Mouse (Mus musculus) cerebellum, adult 2 months (tissue): ENCODE data around the gene Tnpo2. TPM values are rescaled to one million over a fixed set of nuclear protein-coding genes. Genes with fewer than 3 reads are reported as not detected.
A peak's percentile ranks its signal among the peaks of the same experiment; 100 is the strongest.

ENCODE experiments used
- DNase-seq, 2 experiments: peaks; one replicate each; pipeline ENCODE4 v3.0.0; 2021
- H3K27ac ChIP-seq: fragments of 200-500 bp; 2 replicates; pipeline ENCODE4 v1.5.1; 2012; ENCODE audit warnings: low read length, control low read depth, inconsistent platforms; ENCODE audit not compliant: insufficient read depth
- H3K27me3 ChIP-seq: fragments of 200-500 bp; 2 replicates; pipeline ENCODE4 v1.6.1; 2012; ENCODE audit warnings: inconsistent platforms, mild to moderate bottlenecking, low read length, moderate library complexity; ENCODE audit not compliant: control insufficient read depth, insufficient read depth
- H3K4me1 ChIP-seq: fragments of 200-500 bp; 2 replicates; pipeline ENCODE4 v1.6.1; 2011; ENCODE audit warnings: low read length; ENCODE audit not compliant: control insufficient read depth, insufficient read depth
- H3K4me3 ChIP-seq: fragments of 200-500 bp; replicated peaks from 2 replicates; pipeline ENCODE3; 2011; ENCODE audit warnings: mild to moderate bottlenecking, low read depth, low read length, control low read depth; ENCODE audit not compliant: insufficient read depth
- CTCF ChIP-seq: fragments of 200-500 bp; IDR thresholded peaks from 2 replicates; pipeline ENCODE4 v1.5.1; 2011; ENCODE audit warnings: low read depth, mild to moderate bottlenecking, control low read depth, low read length, moderate library complexity, borderline replicate concordance; ENCODE audit not compliant: insufficient read depth
- POLR2A ChIP-seq: fragments of 200-500 bp; IDR thresholded peaks from 2 replicates; pipeline ENCODE4 v1.6.1; 2011; ENCODE audit warnings: low read length, control low read depth, borderline replicate concordance; ENCODE audit not compliant: insufficient read depth
- WGBS: fragments of 180-500 bp; shearing (Covaris S2); methylation state at CpG from one replicate; pipeline ENCODE4 v1.1.7; 2018; 5-methylcytosine and 5-hydroxymethylcytosine counted together
- polyA plus RNA-seq: library from polyadenylated mRNA; depleted of rRNA; stranded (reverse); fragments of >200 nt; gene quantifications from 2 replicates; pipeline ENCODE4 v1.2.3, GENCODE M21; 2012; rRNA removed

Tnpo2 gene
- polyA plus RNA-seq, result 92.0 and 97.9 TPM in 2 replicates

GRCm38 (mm10) chr8:85036718-85037365 lies at the start of gene Tnpo2:
Gene Tnpo2 (plus strand): TSS chr8:85036915.
- Histone ChIP-seq H3K27me3 (no peaks in the 10 kb centered on the region), H3K4me1 (peaks cover 7% of the 10 kb centered on the region; the same call in 1 of the 2 replicates), H3K4me3 (peak within 1 kb of the TSS; percentile 93), H3K27ac (peak within 1 kb of the TSS; percentile 92)
- 1% methylated on average over 59 of the region's 59 CpGs for WGBS
- peak; percentile 90 to 95 for DNase-seq
- TF ChIP-seq CTCF (no peak), POLR2A (peak; percentile 10; the same call in 1 of the 2 replicates)

GRCm38 (mm10) chr8:84987388-84987787 lies 49.3 kb upstream of the Tnpo2 start:
- no peak for TF ChIP-seq POLR2A
- TF ChIP-seq CTCF, result no peak
- 82% methylated on average over 5 of the region's 5 CpGs for WGBS
- Histone ChIP-seq H3K27ac (no peak overlapping the region), H3K4me1 (peaks cover 5% of the 10 kb centered on the region; the same call in 1 of the 2 replicates), H3K4me3 (no peak overlapping the region), H3K27me3 (no peaks in the 10 kb centered on the region)
- DNase-seq, result no peak

- TF ChIP-seq POLR2A, result no peak
- no peak for TF ChIP-seq CTCF
- DNase-seq, result peak in 1 of 2 experiments; percentile 16
- 79% methylated on average over 2 of the region's 2 CpGs for WGBS
- H3K27ac ChIP-seq, result no peak overlapping the region
- peaks cover 5% of the 10 kb centered on the region; the same call in 1 of the 2 replicates for H3K4me1 ChIP-seq
- no peak overlapping the region for H3K4me3 ChIP-seq
- no peaks in the 10 kb centered on the region for H3K27me3 ChIP-seq
These were observed 48.8 kb upstream of the Tnpo2 start for GRCm38 (mm10) chr8:84987903-84988302.

GRCm38 (mm10) chr8:84989311-84989731 lies 47.4 kb upstream of the Tnpo2 start:
- WGBS, result 15% methylated on average over 15 of the region's 15 CpGs
- no peak for TF ChIP-seq CTCF
- TF ChIP-seq POLR2A, result no peak
- no peak for DNase-seq
- no peaks in the 10 kb centered on the region for H3K27me3 ChIP-seq
- H3K4me3 ChIP-seq, result no peak overlapping the region
- no peak overlapping the region for H3K27ac ChIP-seq
- peaks cover 5% of the 10 kb centered on the region; the same call in 1 of the 2 replicates for H3K4me1 ChIP-seq

GRCm38 (mm10) chr8:84989810-84990209 lies 46.9 kb upstream of the Tnpo2 start:
- peak overlapping the region; percentile 21; the same call in 1 of the 2 replicates for H3K27ac ChIP-seq
- 2% methylated on average over 15 of the region's 15 CpGs for WGBS
- DNase-seq, result peak; percentile 88 to 93
- peak overlapping the region; percentile 58 for H3K4me3 ChIP-seq
- no peak for TF ChIP-seq POLR2A
- peak; percentile 75 for TF ChIP-seq CTCF
- no peaks in the 10 kb centered on the region for H3K27me3 ChIP-seq
- peaks cover 5% of the 10 kb centered on the region; the same call in 1 of the 2 replicates for H3K4me1 ChIP-seq

GRCm38 (mm10) chr8:84990349-84990748 lies 46.4 kb upstream of the Tnpo2 start, which contains the start of gene Hook2:
Gene Hook2 (plus strand): TSS chr8:84990603.
- peaks cover 5% of the 10 kb centered on the region; the same call in 1 of the 2 replicates for H3K4me1 ChIP-seq
- peak within 1 kb of the TSS; percentile 21; the same call in 1 of the 2 replicates for H3K27ac ChIP-seq
- DNase-seq, result peak; percentile 97 to 98
- H3K4me3 ChIP-seq, result peak within 1 kb of the TSS; percentile 58
- WGBS, result under 1% methylated on average over 28 of the region's 28 CpGs
- peak; percentile 60; the same call in 1 of the 2 replicates for TF ChIP-seq POLR2A
- peak; percentile 93 for TF ChIP-seq CTCF
- no peaks in the 10 kb centered on the region for H3K27me3 ChIP-seq

- H3K27me3 ChIP-seq, result no peaks in the 10 kb centered on the region
- H3K4me3 ChIP-seq, result peak overlapping the region; percentile 58
- no peak for TF ChIP-seq CTCF
- no peak for TF ChIP-seq POLR2A
- DNase-seq, result no peak
- 0 out of 2 replicates have a peak overlapping the region, but pooled peaks have one; percentile 9 for H3K27ac ChIP-seq
- H3K4me1 ChIP-seq, result peaks cover 5% of the 10 kb centered on the region; the same call in 1 of the 2 replicates
- WGBS, result 3% methylated on average over 15 of the region's 15 CpGs
These were observed 45.9 kb upstream of the Tnpo2 start for GRCm38 (mm10) chr8:84990836-84991235.

GRCm38 (mm10) chr8:84994375-84994774 lies 42.3 kb upstream of the Tnpo2 start:
- TF ChIP-seq CTCF (no peak), POLR2A (no peak)
- WGBS, result 95% methylated on average over 9 of the region's 9 CpGs
- Histone ChIP-seq H3K4me3 (no peak overlapping the region), H3K27me3 (no peaks in the 10 kb centered on the region), H3K4me1 (peaks cover 3% of the 10 kb centered on the region; the same call in 1 of the 2 replicates), H3K27ac (no peak overlapping the region)
- DNase-seq, result no peak
